Mouse (Mus musculus) retina, postnatal 7 days (tissue): ENCODE measurements around the gene Abhd2.

Experiments
- DNase-seq: peaks from one replicate; pipeline ENCODE4 v3.0.0-alpha.2; 2012; ENCODE audit warnings: low read depth, low spot score

Abhd2 gene

DNA sequence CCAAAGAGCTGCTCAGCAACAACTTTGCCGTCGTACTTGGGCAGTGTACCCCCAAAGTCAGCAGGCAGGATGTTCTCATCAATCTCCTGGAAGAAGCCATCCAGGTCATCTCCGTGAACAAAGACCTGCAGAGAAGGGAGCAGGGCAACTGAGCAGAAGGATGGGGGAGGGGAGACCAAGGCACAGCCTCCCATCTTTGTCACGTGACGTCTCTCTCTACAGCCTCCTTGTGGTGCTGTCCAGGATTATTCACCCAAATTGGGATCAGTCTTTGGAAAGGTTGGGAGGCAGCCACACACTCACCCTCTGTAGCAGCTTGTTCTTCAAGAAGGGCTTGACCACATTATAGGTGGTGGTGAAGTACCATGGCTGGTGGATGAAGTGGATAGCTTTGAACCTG lies 102.6 kb downstream of the Abhd2 start:
- no peak for DNase-seq

DNA sequence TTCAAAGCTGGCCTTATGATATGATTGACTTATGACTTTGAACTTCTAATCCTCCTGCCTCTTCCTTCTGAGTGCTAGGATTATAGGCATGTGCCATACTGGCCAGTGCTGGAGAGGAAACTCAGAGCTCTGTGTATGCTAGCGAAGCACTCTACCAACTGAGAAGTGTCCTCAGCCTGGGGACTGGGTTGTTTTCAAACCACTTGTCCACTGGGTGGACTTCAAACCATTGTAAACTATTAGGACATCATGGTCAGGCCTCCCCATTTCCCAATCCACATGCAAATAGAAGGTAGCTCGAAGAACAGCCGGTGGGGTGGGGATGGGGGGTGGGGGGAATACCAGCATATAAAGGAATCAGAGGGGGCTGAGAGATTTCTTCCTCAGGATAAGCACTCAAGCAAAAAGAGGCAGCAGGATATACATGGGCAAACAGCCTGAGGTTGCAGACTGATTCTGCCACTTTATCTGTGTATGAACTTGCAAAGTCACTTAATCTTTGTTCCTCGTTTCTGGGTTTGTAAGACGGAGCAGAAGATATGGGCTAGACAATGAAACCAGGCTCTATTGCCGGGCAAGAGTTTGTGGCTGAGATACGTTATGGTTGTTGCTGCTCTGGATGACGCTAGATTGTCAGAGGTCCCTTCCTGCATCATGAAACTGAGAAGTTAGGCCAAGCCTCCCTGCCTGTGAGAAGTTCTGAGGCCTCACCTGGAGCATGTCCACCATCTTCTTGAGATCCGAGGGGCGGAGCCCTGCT lies 103.7 kb downstream of the Abhd2 start:
- DNase-seq, result no peak

DNA sequence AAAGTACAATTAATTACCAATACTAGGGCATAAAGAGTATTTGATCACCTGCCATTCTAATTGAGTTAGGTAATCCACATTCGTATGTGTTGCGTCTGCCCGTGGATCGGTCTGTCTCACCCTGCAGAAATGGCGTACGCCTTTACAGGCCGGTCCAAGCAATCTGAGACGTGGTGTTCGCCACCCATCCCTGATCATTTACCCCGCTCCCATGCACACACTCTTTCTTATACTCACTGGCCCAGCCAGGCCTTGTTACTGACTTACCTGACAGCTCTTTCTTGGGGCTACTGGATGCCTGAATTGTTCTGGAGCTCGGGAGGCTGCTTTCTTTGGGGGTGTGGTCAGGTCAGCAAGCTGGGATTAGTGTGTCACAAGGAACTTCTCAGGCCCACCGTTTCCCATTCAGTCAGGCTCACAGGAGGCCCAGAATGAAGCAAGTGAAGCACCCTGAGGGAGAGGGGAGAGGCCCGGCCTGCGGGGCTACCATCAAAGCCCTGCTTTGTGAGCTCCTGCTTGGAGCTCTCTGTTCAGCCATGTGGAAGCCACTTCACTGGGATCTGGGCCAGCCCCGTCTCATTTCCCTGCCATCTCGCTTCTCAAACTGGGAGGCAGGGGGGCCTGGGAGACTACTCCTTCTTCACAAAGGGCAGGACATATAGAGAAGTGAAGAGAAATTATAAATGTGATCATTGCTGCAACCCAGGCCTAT lies 113.6 kb downstream of the Abhd2 start, which contains the start of gene Rlbp1:
Gene Rlbp1, minus strand, starts transcription at position 627 of the 712 bp plus-strand sequence.
- DNase-seq, result no peak

DNA sequence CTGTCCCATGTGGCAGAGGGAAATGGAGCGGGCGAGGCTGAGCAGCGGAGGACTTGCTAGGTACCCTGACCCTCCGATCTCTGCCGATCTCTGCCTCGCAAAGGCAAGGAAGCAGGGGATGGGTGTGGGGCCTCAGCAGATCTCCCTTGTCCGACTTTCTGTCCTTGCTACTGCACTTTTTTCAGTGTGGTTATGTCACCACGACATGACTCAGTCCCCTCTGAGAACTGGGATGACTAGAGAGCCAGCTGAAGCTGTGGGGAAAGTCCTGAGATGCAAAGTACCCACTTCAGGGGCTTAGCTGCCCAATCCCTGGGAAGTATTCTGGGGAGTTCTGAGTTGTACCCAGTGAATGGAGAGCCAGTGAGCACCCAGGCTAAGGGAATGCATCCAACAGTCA lies 114.1 kb downstream of the Abhd2 start:
- no peak for DNase-seq

DNA sequence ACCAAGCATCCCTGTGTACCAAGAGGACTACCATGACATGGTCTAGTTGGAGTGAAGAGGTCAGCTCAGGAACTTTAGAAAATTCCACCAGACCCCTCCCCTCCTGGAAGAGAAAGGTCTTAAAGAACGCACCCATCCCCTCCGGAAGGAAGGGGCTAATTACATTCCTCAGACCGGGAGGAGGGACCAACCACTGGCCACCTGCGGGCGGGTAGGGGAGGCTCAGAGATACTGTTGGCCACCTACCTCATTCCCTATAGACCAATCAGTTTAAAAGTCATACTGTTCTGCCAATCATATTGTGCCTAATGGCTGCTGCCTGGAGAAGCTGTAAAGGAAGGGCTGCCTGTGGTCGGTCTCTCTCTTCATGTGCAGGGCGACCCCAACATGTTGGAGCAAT lies 115.0 kb downstream of the Abhd2 start:
- DNase-seq, result no peak

DNA sequence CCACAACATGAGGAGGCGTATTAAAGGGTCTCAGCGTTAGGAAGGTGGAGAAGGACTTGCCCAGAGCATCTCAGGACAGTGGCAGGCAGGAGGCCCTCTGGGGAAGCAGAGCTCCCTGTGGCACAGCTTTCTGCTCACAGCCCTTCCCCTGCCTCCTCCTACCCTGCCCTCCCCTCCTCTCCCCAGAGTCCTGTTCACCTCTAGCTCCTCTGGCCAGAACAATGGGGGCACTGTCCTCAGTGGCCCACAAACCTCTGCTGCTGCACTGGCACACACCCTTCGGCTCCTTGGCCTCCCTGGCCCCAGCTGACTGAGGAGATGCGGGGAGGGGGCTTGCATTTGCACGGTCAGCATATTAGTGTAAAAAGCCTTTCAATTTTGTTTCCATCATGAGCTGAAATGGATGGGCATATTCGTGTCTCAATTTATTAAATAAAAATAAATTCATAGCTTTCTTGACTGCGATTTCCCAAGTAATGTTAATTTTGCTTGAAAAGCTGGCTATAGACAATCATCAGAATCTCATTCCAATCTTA lies 115.7 kb downstream of the Abhd2 start:
- no peak for DNase-seq

DNA sequence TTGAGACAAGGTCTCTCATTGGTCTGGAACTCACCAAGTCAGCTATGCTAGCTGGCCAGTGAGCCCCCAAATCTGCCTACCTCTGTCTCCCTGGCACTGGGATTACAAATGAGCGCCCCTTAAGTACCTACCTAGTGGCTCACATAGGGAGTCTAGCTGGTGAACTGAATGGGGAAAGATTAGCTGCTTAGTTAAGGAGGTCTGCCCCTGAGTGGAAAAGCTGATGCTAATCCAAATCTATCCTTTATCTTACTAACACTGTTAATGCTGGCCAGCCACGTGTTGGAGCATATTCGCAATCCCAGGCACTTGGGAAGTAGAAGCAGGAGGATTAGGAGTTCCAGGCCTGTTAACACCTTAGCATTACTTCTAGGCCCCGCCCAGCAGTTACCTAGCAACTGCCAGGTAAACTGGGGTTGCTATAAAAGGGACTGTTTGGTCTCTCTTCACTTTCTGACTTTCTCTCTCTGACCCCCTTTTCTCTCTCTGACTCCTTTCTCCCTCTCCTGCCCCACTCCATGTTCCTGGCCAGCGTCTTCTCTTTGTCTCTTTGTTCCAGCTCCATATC lies 117.2 kb downstream of the Abhd2 start:
- DNase-seq, result peak; percentile 49

DNA sequence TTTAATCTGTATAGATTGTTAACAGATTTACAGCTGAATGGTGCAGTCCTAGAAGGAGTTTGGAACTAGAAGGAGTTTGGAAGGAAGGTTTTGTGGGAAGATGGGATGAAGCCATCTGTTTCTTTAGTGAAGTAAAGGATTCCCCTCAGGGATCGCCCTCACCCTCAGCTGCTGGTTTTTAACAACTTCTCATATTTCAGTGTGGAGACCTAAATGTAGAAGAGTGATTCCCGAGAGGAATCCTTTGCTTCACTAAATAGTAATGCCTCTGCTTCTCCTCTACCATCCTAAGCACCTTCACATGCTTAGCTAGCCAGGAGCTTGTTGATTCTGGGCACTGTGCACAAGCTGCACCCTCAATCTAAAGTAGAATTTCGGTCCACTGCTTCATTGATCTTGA lies 118.5 kb downstream of the Abhd2 start:
- DNase-seq, result no peak

DNA sequence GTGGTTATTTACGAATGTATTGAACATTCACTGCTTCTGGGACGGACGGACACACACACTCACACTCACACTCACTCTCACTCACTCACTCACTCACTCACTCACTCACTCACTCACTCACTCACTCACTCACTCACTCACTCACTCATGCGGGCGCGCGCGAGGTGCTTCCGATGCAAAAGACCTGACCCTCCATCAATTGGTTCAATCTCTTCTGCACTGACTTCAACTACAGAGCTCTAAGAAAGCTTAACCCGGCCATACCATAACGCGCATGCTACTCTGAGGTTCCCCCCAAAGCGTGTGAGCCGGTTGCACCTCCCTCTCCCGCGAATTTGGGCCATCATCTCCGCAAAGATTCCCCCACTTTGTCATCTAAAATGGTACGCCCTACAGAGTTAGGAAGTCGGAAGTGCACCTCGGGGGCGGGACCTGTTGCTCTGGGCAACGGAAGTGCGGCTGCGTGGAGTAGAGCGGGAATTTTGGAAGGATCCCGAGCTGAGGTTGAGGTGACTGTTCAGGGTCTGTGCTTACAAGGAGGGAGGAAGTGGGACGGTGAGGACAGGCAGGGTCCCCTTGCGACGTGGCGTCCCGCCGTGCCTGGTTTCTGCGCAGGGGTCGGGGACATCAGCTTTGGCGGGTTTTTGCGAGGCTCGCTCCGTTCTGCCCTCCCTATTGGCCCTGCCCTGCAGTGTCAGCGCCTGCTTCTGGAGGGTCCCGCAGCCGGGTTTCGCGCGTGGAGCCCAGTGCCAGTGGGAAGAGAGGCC lies 119.1 kb downstream of the Abhd2 start, which contains the start of gene Fanci:
Gene Fanci, plus strand, starts transcription at position 47 of the 767 bp plus-strand sequence.
- DNase-seq, result peak; percentile 84

DNA sequence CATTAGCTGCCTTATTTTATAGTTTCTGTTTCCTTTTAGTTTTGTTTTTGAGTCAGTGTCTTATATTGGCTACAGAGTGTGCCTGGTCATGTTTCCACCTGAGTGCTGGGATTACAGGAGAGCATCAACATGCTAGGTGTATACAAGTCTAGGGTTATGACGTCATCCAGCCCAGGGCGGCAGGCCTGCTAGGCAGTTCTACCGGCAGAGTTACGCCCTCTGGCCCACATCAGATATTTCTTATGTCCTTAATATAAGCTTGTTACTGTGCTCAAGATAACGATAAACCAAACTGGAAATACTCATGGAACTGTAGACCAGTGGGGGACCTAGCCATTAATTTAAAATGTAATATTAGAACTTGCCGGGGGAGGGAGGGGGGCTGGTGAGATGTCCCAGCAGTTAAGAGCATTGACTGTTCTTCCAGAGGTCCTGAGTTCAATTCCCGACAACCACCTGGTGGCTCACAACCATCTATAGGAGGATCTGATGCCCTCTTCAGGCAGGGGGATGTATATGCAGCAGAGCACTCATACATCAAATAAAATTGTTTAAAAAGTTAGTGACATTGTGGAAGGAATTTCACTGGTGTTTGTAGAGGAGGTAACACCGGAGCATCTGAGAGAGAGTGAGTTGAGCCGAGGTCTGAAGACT lies 120.0 kb downstream of the Abhd2 start:
- no peak for DNase-seq

DNA sequence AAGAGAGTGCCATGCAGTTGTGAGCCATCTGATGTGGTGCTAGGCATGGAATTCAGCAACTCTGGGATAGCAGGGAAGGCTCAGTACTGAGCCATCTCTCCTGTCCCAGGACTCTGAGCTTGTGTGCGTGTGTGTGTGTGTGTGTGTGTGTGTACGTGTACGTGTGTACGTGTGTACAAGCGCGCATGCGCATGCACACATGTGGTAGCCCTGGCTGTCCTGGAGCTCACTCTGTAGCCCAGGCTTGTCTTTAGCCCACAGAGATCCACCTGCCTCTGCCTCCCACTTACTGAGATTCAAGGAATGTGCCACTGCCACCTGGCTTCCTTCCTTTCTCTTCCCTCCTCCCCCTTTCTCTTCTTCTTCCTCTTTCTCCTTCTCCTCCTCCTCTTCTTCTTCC lies 120.9 kb downstream of the Abhd2 start:
- no peak for DNase-seq

DNA sequence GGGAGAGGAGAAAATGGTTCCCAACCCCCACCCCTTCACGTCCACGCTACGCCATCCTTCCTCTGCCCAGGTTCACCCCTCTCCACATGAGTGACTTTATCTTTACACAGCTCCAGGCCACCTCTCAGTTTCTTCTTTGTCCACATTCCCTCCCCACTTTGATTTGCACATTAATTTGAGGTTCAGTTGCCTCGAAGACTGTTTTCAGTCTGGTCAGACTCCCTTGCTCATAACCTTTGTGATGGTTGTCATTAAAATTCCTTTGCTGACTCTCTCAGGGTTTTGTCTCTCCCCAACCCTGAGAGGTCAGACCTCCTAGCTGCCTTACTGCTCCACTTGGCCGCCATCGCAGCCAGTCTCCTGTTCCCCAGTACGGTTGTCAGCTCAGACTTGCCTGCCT lies 121.7 kb downstream of the Abhd2 start:
- no peak for DNase-seq

DNA sequence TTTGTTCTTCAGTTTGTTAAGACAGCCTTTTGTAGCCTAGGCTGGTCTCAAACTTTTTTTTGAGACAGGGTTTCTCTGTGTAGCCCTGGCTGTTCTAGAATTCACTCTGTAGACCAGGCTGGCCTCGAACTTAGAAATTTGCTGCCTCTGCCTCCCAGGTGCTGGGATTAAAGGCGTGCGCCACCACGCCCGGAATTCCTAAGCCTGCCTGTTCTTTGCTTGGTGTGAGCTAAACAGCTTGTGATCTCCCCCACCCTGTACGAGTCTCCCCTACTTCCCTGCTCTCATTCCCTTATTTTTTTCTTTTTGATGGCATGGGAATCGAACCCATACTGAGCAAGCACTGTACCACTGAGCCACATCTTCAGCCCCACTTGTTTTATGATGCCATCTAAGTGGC lies 122.2 kb downstream of the Abhd2 start:
- no peak for DNase-seq

DNA sequence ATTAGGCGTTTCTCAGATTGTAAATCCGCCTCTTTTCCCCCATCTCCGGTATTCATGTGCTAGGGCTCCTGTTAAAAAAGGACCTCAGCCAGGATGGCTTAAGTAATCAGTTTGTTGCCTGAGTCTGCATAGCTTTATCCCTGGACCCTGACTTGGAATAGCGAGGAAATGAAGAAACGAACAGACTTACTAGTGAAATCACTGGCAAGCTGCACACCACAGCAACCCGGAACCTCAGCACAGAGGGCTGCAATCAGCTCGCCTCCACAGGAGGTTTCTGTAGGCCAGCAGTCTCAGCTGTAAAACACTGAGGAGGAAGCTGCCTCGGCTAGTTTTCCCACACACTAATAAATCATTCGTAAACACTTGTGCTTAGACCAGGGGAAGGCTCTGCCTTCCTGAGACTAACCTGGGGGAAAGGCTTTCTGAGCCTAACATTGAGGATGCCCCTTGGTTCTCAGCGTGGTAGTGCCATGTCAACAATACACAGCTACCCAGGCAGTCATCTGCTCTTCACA lies 124.5 kb downstream of the Abhd2 start:
- DNase-seq, result no peak

DNA sequence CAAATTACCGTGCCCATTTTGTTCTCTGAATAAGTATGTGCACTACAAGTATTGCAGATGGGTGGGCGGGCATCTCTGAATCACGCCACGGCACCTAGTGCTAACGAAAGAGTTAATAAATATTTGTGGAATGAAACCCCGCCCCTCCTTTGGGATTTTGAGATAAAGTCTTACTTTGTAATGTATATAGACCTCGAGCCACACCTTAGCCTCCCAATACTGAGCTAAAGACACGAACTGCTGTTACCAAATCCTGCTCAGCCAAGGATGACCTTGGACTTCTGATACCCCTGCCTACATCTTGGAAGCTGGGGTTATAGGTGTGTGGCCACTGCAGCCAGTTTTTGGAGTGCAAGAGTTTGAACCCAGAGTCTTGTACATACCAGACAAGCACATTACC lies 125.4 kb downstream of the Abhd2 start:
- DNase-seq, result no peak

DNA sequence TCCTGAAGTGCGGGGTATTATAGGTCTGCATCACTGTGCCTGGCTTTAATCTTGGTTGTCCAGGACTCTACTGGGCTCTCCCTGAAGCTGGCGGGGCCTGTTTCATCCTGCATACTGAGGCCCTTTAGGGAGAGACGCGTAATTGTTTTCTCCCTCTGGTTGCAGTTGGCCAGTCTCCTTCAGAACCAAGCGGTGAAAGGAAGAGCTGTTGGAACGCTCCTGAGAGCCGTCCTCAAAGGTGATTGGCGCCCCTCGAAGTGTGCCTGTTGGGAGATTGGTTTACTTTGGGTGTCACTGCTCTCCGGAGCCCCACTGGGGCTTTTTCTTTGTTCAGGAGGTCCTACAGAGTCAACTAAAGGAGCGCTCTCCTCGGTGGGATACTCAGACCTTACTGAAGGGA lies 126.0 kb downstream of the Abhd2 start:
- no peak for DNase-seq

DNA sequence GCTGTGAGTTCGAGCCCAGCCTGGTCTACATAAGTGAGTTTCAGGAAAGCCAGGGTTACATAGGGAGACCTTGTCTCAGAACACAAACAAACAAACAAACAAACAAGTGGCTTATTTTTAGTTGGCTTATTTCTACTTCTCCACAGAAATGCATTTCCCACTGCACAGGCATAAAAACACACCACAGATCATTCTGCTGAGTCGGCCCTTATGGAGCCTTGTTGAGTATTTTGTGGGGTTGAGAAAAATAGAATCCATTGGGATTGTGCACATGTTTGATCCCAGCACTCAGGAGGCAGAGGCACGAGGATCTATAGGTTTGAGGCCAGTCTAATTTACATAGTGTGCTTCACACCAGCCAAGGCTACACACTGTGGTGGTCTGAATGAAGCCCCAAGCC lies 127.3 kb downstream of the Abhd2 start:
- no peak for DNase-seq

DNA sequence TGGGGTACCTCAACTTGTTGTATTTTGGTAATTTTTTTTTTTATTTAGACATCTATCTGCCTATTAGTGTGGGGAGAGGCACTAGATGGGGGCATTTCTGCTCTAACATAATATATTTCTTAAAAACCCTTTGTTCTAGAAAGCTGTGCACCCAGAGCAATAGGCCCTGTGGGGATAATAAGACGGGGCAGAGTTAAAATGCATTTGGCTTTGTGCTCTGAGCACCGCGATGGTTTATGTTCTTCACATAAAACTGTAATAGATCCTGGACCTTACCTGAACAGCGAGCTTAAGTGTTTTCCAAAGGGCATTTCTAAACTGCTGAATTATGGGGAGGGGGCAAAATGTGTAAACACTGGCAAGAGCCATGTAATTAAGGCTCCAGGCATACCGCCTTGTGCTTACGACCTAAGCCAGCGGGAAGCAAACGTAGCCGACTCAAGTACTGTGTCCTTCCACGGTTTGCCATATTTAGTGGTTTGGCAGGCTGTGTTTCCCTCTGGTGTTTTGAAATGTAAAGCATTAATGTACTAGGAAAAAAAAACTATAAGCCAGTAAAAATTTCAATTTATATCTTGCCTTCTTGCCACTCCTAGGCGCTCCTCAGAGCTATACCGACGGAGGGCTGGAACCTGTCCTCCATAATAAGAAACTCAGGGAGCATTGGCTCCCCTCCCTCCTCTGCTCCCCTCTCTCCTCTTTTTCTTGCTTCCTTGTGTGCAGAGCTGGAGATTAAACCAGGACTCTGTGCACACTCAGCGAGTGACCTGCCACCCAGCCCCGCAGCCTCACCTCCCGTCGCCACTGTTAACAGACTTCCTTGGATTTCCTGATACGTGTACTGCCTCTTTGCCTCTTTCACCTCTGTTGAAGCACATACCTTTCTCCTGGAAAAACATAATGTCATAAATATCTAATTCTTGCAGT lies 141.7 kb downstream of the Abhd2 start:
- no peak for DNase-seq
